Mouse (Mus musculus) heart, embryonic 14.5 days (tissue): ENCODE data around the gene Fam136a. TPM values are rescaled to one million over a fixed set of nuclear protein-coding genes. Genes with fewer than 3 reads are reported as not detected.

ENCODE experiments used
- ATAC-seq: fragments of 200-750 bp; cut with Nextera tagmentation; 2 replicates; pipeline ENCODE4 v1.8.0; 2017; ENCODE audit warnings: low read depth, moderate TSS enrichment; ENCODE audit not compliant: insufficient number of reproducible peaks, insufficient read depth, low FRiP score
- H3K27ac ChIP-seq, 2 experiments: fragments of 200-500 bp in 1 of 2; fragments of 300-500 bp in 1 of 2; sonication (generic) in 1 of 2; replicated peaks in 1 of 2; 2 replicates each; pipeline ENCODE4 v1.5.1; 2012 to 2014; ENCODE audit warnings: low read depth in 2 of 2, low read length in 2 of 2, control low read depth in 1 of 2, mild to moderate bottlenecking in 1 of 2, mixed read lengths in 1 of 2; ENCODE audit not compliant: control insufficient read depth in 1 of 2, insufficient read depth in 1 of 2
- H3K27me3 ChIP-seq: fragments of 300-500 bp; sonication (generic); 2 replicates; pipeline ENCODE4 v1.6.1; 2014; ENCODE audit warnings: mild to moderate bottlenecking, low read length, control low read depth; ENCODE audit not compliant: control insufficient read depth, insufficient read depth
- H3K36me3 ChIP-seq: fragments of 300-500 bp; sonication (generic); 2 replicates; pipeline ENCODE4 v1.6.1; 2014; ENCODE audit warnings: mild to moderate bottlenecking, control low read depth, low read length, mixed read lengths; ENCODE audit not compliant: control insufficient read depth, insufficient read depth
- H3K4me1 ChIP-seq, 2 experiments: fragments of 200-500 bp in 1 of 2; fragments of 300-500 bp in 1 of 2; sonication (generic) in 1 of 2; 2 replicates each; pipeline ENCODE4 v1.6.1; 2012 to 2014; ENCODE audit warnings: low read length in 2 of 2, control low read depth in 1 of 2, mixed read lengths in 1 of 2; ENCODE audit not compliant: control insufficient read depth in 2 of 2, insufficient read depth in 2 of 2
- H3K4me2 ChIP-seq: fragments of 300-500 bp; sonication (generic); 2 replicates; pipeline ENCODE4 v1.6.1; 2014; ENCODE audit warnings: mild to moderate bottlenecking, low read length
- H3K4me3 ChIP-seq, 2 experiments: fragments of 200-500 bp in 1 of 2; fragments of 300-500 bp in 1 of 2; sonication (generic) in 1 of 2; 2 replicates each; pipeline ENCODE4 v1.5.1; 2012 to 2014; ENCODE audit warnings: low read length in 2 of 2, mild to moderate bottlenecking in 2 of 2, control low read depth in 1 of 2, low read depth in 1 of 2, moderate library complexity in 1 of 2; ENCODE audit not compliant: control insufficient read depth in 1 of 2, insufficient read depth in 1 of 2
- H3K9ac ChIP-seq: fragments of 300-500 bp; sonication (generic); 2 replicates; pipeline ENCODE4 v1.6.1; 2014; ENCODE audit warnings: mild to moderate bottlenecking, low read length
- H3K9me3 ChIP-seq: fragments of 300-500 bp; sonication (generic); 2 replicates; pipeline ENCODE4 v1.6.1; 2016; ENCODE audit warnings: low read length, control low read depth; ENCODE audit not compliant: control insufficient read depth
- WGBS: fragments of 180-500 bp; shearing (Covaris S2); extraction: QIAGEN DNeasy Blood & Tissue Kit; methylation state at CpG from one replicate; pipeline ENCODE4 v1.1.7; 2014; 5-methylcytosine and 5-hydroxymethylcytosine counted together
- polyA plus RNA-seq: library from polyadenylated mRNA; unstranded; fragments of >200 nt; fragmentation: Nextera tagmentation; extraction: Ambion mirVana; gene quantifications from 2 replicates; pipeline ENCODE4 v1.2.1, GENCODE M21; 2014

Fam136a gene
- polyA plus RNA-seq, 1 experiment from 2014 or later: 91.9 TPM

- H3K4me3 ChIP-seq: no peak overlapping the region
- H3K9ac ChIP-seq: no peak overlapping the region
- H3K4me2 ChIP-seq: no peak overlapping the region
- H3K36me3 ChIP-seq: peaks cover 73% of the 10 kb centered on the region
- no peaks in the 10 kb centered on the region for H3K27me3 ChIP-seq
- no peak for ATAC-seq
- H3K9me3 ChIP-seq: no peaks in the 10 kb centered on the region
- 93% methylated on average over 5 of the region's 5 CpGs for WGBS
- peaks cover 9 to 22% of the 10 kb centered on the region in 2 experiments for H3K4me1 ChIP-seq
- H3K27ac ChIP-seq: no peak overlapping the region
These were observed 25.9 kb downstream of the Fam136a start for GRCm38 (mm10) chr6:86391326-86391725.

- no peak overlapping the region for H3K4me3 ChIP-seq
- peaks cover 55% of the 10 kb centered on the region for H3K36me3 ChIP-seq
- peaks cover 9 to 27% of the 10 kb centered on the region in 2 experiments for H3K4me1 ChIP-seq
- no peaks in the 10 kb centered on the region for H3K27me3 ChIP-seq
- H3K27ac ChIP-seq: no peak overlapping the region
- H3K4me2 ChIP-seq: no peak overlapping the region
- WGBS: 84% methylated on average over 1 of the region's 1 CpGs
- no peak overlapping the region for H3K9ac ChIP-seq
- no peaks in the 10 kb centered on the region for H3K9me3 ChIP-seq
- ATAC-seq: no peak
These were observed 27.7 kb downstream of the Fam136a start for GRCm38 (mm10) chr6:86393187-86393586.

- H3K4me3 ChIP-seq: no peak overlapping the region
- no peaks in the 10 kb centered on the region for H3K9me3 ChIP-seq
- no peak overlapping the region for H3K27ac ChIP-seq
- no peaks in the 10 kb centered on the region for H3K27me3 ChIP-seq
- 88% methylated on average over 17 of the region's 17 CpGs for WGBS
- ATAC-seq: no peak
- H3K4me1 ChIP-seq: peaks cover 9 to 27% of the 10 kb centered on the region in 2 experiments
- no peak overlapping the region for H3K4me2 ChIP-seq
- no peak overlapping the region for H3K9ac ChIP-seq
- peaks cover 45% of the 10 kb centered on the region for H3K36me3 ChIP-seq
These were observed 28.8 kb downstream of the Fam136a start for GRCm38 (mm10) chr6:86394078-86394720.

GRCm38 (mm10) chr6:86395021-86395420 lies 29.6 kb downstream of the Fam136a start:
- no peaks in the 10 kb centered on the region for H3K27me3 ChIP-seq
- H3K27ac ChIP-seq: 0 out of 4 replicates have a peak overlapping the region, but pooled peaks of 1 of the 2 experiments have one; percentile 8
- peaks cover 9 to 27% of the 10 kb centered on the region in 2 experiments for H3K4me1 ChIP-seq
- ATAC-seq: no peak
- peak overlapping the region; percentile 91 for H3K9ac ChIP-seq
- peaks cover 36% of the 10 kb centered on the region for H3K36me3 ChIP-seq
- 65% methylated on average over 9 of the region's 9 CpGs for WGBS
- no peaks in the 10 kb centered on the region for H3K9me3 ChIP-seq
- H3K4me3 ChIP-seq: no peak overlapping the region
- H3K4me2 ChIP-seq: peak overlapping the region; percentile 79

- no peaks in the 10 kb centered on the region for H3K9me3 ChIP-seq
- WGBS: 22% methylated on average over 10 of the region's 10 CpGs
- H3K4me3 ChIP-seq: peak overlapping the region; percentile 84 to 94
- no peaks in the 10 kb centered on the region for H3K27me3 ChIP-seq
- H3K27ac ChIP-seq: no peak overlapping the region
- ATAC-seq: no peak
- peaks cover 9 to 30% of the 10 kb centered on the region in 2 experiments for H3K4me1 ChIP-seq
- peak overlapping the region; percentile 91 for H3K9ac ChIP-seq
- H3K4me2 ChIP-seq: peak overlapping the region; percentile 79
- peaks cover 27% of the 10 kb centered on the region for H3K36me3 ChIP-seq
These were observed 30.5 kb downstream of the Fam136a start for GRCm38 (mm10) chr6:86395969-86396368.

- H3K36me3 ChIP-seq: peaks cover 19% of the 10 kb centered on the region
- H3K4me3 ChIP-seq: peak within 1 kb of the TSS; percentile 84 to 94
- H3K4me1 ChIP-seq: peaks cover 9 to 30% of the 10 kb centered on the region in 2 experiments
- H3K9ac ChIP-seq: peak within 1 kb of the TSS; percentile 91
- H3K9me3 ChIP-seq: no peaks in the 10 kb centered on the region
- H3K27me3 ChIP-seq: no peaks in the 10 kb centered on the region
- under 1% methylated on average over 51 of the region's 51 CpGs for WGBS
- H3K27ac ChIP-seq: peak within 1 kb of the TSS; percentile 43 to 89
- ATAC-seq: peak; percentile 92
- H3K4me2 ChIP-seq: peak within 1 kb of the TSS; percentile 79
These were observed 31.3 kb downstream of the Fam136a start, which contains the start of gene Pcyox1 for GRCm38 (mm10) chr6:86396581-86397256. Gene Pcyox1 (minus strand): TSS chr6:86397154.

GRCm38 (mm10) chr6:86397257-86397980 lies 32.0 kb downstream of the Fam136a start:
- peak overlapping the region; percentile 84 to 94 for H3K4me3 ChIP-seq
- no peaks in the 10 kb centered on the region for H3K27me3 ChIP-seq
- H3K27ac ChIP-seq: peak overlapping the region; percentile 42 to 89; a peak in 3 of 4 replicates
- peak overlapping the region; percentile 79 for H3K4me2 ChIP-seq
- no peak; the same call in 1 of the 2 replicates for ATAC-seq
- H3K9me3 ChIP-seq: no peaks in the 10 kb centered on the region
- 3% methylated on average over 14 of the region's 14 CpGs for WGBS
- H3K36me3 ChIP-seq: peaks cover 12% of the 10 kb centered on the region
- H3K9ac ChIP-seq: peak overlapping the region; percentile 91
- peaks cover 9 to 30% of the 10 kb centered on the region in 2 experiments for H3K4me1 ChIP-seq
